Mouse (Mus musculus): Measurements from ENCODE around the gene Ccdc88c. TPM values are rescaled to one million over a fixed set of nuclear protein-coding genes. Genes with fewer than 3 reads are reported as not detected.

Gene Ccdc88c
- total RNA-seq, 2 experiments from 2014 or later, result 28.4 to 34.7 TPM

DNA sequence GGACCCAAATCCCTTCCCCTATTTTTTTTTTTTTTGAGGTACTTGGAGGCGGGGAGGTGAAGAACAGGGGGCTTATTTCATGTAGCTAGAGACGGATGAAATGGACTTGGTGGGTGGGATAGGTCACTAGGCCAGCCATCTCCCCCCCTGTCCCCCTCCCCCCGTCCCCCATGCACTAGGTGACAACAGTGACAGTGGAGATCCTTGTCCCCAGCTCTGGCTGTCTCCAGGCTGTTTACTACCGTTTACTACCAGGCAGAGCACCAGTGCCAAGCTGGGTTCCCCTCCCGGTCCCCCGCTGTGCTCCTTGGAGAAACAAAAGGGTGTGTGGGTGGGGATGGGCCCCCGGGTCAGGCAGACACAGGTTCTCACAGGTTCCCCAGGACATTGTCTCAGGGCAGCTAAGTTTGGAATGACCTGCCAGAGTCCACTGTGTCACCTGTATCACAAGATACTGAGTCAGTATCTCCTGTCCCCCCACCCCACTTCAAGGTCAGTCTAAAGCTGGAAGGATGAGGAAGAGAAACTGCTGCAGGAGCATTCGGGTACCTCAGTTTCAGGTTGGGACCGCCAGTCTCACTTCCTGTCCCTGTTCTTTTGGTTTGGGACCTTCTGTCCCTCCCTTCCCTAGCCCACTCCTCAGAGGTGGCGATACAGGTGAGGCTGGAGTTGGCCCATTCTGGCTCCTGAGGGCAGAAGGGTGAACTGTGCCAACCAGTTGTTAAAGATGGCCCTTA is 120.4 kb downstream of the Ccdc88c start:
- DNase-seq, result no peak
- no peak for TF ChIP-seq CTCF (IDR thresholded peaks at IDR 0.05)
- H3K4me3 ChIP-seq, result peak overlapping the region; percentile 69
- intact Hi-C loops (cut with DNase I), result no loop called here
- H3K27ac ChIP-seq, result no peak overlapping the region

DNA sequence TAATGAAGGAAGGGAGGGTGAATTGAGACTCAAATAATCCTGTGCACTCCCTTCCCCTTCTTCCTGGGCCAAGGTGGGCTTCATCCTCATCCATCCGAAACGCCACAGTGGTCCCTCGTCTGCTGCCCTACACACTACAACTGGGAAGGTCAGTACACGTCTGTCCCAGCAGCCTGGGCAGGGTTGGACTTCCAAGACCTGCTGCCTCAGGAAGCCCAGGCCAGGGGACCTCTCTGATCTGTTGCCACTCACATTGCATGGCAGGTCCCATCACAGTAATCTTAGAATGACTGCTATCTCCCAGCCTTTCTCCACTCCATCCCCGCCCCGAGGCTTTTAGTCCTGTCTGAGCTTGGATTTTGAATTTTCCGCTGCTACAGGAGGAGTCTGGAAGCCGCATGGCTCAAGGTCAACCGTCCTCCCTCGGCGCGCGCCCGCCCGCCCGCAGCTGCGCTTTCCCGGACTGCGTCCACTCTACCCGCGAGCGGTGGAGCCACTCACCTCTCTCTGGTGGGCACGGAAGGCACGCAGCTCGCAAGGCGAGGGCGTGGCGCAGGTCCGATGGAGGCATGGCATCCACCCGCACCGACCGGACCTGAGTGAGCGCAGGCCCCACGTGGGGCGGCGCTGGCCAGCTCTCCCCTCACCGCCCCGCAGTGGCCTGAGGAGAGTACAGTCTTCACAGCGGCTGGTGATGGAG is 121.1 kb downstream of the Ccdc88c start, which contains the start of gene Gpr68:
Gpr68 (minus strand) TSS at position 601 of the 700 bp plus-strand sequence.
- TF ChIP-seq CTCF (IDR thresholded peaks at IDR 0.05), result no peak
- intact Hi-C loops (cut with DNase I), result no loop called here
- Histone ChIP-seq H3K27ac (no peak within 1 kb of the TSS), H3K4me3 (peak within 1 kb of the TSS; percentile 69)
- peak; percentile 39 for DNase-seq

DNA sequence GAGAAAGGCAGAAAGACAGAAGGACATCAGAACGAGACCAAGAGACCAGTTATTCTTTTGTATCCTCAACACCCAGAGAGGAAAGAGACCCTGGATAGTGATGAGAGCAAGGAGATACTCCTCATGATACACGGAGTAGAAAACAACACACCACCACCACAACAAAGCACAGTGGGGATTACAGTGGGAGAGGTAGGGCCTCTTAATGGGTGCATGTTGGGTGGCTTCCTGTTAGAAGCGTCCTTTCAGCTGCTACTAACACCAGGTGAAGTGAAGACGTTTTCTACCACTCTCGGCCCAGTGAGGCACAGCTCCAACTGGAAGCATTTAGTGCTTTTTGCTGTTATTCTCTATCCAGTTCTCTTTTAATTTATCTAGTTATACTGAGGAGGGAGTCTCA is 122.0 kb downstream of the Ccdc88c start:
- no peak overlapping the region for H3K4me3 ChIP-seq
- intact Hi-C loops (cut with DNase I), result no loop called here
- TF ChIP-seq CTCF (IDR thresholded peaks at IDR 0.05), result no peak
- H3K27ac ChIP-seq, result no peak overlapping the region
- DNase-seq, result no peak

DNA sequence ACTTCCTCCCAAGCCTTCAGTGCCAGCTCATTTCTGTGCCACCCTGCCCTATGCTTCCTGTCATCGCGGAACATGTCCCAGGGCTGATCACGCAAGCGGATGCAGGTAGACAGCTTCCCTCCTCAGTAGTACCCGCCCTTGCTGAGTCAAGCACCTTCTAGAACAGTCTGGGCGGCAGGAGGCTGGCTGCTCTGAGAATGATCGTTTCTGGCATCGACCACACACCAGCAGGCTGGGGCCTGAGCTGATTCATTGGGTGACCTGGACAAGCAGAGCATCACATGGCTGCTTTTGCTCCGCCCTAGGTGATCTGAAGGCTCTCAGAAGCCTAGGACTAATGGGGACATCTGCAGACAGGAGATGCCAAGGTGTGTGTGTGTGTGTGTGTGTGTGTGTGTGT is 125.1 kb downstream of the Ccdc88c start:
- intact Hi-C loops (cut with DNase I), result no loop called here
- Histone ChIP-seq H3K27ac (no peak overlapping the region), H3K4me3 (no peak overlapping the region)
- DNase-seq, result no peak
- TF ChIP-seq CTCF (IDR thresholded peaks at IDR 0.05), result no peak

DNA sequence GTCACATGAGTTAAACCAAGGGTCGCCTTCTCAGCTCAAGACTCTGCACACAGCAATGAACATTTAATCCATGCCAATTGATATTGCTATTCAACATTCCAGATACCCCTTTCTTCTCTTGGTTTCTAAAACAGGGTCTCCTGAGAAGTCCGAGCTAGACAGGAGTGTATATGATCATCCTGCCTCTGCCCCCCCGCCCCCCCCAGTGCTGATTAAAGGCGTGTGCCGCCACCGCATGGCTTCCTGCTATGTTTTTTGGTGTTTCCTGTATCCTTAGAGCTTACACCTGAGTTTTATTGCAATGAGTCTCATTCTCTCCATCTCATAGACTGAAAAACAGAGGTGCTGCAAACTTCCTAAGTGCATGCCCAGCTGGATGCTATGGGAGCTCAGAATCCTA is 127.5 kb downstream of the Ccdc88c start:
- Histone ChIP-seq H3K4me3 (no peak overlapping the region), H3K27ac (no peak overlapping the region)
- no peak for TF ChIP-seq CTCF (IDR thresholded peaks at IDR 0.05)
- intact Hi-C loops (cut with DNase I), result no loop called here
- no peak for DNase-seq

DNA sequence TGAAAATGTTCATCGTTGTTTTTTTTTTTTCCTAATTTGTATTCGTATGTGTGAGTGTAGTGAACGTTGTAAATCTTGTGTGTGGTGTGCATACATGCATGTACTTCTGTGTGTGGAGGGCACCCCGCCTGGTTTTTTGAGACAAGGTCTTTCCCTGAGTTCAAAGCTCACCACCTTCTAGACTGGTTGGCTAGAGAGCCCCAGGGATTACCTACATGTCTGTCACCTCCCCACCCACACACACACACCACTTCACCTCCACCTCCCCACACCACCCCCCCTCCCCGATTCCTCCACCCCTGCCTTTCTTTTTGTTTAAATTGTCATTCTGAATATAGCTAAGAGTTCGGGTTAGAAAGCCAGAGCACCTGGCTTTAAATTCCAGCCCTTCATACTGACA is 128.0 kb downstream of the Ccdc88c start:
- intact Hi-C loops (cut with DNase I), result no loop called here
- Histone ChIP-seq H3K4me3 (no peak overlapping the region), H3K27ac (no peak overlapping the region)
- DNase-seq, result no peak
- TF ChIP-seq CTCF (IDR thresholded peaks at IDR 0.05), result no peak

DNA sequence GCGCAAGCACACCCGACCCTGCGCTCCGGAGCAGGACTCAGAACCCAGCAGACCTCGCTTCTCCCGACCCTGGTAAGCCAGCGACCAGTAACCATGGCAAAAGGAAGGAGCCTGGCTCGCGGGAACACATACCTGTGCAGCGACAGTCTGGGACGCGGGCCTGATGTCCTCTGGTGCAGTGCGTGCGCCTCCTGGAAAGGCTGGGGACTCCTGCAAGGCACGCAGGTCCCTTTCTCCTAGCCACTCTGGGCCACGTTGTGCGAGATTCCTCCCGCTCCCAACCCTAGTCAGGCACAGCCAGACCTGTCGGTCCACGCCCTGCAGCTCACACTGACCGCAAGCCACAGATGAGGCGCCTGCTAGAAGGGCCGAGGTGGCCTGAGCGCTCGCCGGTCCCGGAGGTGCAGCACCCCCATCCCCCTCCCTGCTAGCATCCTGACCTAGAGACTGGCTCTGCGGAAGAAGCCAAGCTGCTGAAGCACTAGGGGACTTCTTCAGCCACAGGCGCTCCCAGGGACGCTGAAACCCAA is 129.7 kb downstream of the Ccdc88c start:
- no peak for DNase-seq
- no peak for TF ChIP-seq CTCF (IDR thresholded peaks at IDR 0.05)
- Histone ChIP-seq H3K4me3 (peak overlapping the region; percentile 52), H3K27ac (no peak overlapping the region)
- intact Hi-C loops (cut with DNase I), result no loop called here

DNA sequence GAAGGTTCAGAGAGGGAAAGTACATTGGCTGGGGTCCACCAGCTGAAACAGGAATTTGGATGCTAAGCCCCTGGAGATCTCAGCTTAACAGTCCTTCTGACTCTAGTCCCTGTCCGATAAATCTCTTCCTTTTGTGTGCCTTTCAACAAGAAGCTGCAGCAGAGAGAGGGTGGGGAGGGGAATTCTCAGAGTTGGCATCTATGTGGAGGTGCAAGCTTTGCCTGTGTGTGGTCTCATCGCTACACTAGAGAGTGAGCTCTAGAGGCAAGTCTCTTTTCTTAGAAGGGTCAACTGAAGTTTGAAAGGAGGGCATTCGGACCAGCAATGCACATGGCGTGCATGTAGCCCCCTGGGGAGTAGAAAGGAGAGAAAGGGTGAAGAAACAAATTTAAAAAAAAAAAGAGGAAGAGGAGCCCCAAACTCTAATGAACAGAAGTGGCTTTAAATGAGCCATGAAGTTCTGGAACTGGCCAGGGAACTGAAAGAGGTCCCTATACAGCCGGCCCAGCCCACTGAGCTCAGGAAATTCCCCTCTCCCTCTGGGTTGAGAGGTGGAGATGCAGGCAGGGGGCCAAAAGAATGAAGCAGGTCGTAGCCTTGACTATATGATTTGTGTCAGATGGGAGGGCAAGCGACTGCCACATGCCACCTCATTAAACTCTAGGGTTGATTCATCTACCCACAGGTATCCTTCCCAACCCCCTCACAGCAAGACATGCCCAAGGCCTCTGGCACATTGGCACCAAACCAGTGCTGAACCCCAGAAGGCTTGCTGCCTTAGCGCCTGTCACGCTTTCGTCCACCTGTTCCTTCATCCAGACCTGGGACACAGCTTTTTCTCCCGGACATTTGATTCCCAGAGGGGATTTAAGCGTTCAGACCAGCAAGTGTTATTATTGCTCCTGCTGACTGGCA is 130.9 kb downstream of the Ccdc88c start:
- DNase-seq, result no peak
- H3K4me3 ChIP-seq, result no peak overlapping the region
- intact Hi-C loops (cut with DNase I), result no loop called here
- TF ChIP-seq CTCF (IDR thresholded peaks at IDR 0.05), result no peak
- H3K27ac ChIP-seq, result no peak overlapping the region

DNA sequence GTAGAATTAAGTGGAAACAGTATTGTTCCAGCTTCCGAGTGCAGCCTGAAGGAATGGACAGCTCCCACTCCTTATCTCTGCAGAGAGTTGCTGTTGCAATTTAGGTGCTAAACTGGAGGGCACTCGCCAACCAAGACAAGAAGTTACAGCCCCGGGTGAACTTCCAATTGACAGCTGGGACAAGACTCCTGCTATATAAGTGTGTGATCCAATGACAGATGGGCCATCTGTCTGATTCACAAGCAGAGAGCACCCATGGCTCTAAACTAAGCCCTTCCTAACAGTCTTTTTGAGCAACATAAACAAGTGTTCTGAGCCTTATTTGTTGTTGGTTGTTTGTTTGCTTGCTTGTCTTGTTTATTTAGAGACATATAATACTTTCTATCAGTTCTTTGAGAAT is 132.2 kb downstream of the Ccdc88c start:
- no peak for TF ChIP-seq CTCF (IDR thresholded peaks at IDR 0.05)
- intact Hi-C loops (cut with DNase I), result no loop called here
- no peak for DNase-seq
- Histone ChIP-seq H3K4me3 (no peak overlapping the region), H3K27ac (no peak overlapping the region)

DNA sequence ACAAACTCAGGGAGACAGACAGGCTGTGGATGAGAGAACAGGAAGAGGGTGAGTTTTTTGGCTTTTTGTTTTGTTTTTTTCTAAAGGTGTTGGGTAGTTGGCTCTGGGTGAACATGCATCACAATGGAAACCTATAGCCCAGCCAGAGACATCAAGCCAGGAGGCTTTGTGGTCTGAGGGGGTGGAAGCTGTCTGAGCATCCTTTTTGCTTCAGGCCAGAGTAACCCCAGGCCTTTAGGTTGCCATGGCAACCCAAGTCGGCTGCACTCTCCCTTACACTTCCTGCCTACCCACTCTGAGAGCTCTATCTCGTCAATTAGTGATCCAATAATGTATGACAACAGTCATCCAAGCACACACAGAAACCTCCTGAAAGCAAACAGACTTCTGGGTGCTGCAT is 133.4 kb downstream of the Ccdc88c start:
- H3K27ac ChIP-seq, result no peak overlapping the region
- H3K4me3 ChIP-seq, result no peak overlapping the region
- DNase-seq, result no peak
- intact Hi-C loops (cut with DNase I), result no loop called here
- TF ChIP-seq CTCF (IDR thresholded peaks at IDR 0.05), result no peak

DNA sequence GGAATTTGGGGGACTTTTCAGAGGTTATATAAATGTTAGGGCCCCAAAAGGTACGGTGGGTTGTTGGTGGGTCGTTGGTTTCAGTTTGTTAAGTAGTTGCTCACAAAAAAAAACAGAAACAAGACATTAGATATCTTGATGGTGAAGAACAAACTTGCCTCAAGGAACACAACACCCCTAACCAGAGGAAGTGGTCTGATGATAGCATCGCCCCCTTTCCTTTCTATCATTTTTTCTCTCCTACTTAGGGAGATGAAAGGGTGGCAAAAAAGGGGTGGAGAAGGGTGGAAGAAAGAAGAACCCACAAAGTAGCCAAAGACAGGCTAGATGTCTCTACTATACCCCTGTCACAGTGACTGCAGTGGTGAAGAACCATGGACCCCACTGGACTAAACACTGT is 138.3 kb downstream of the Ccdc88c start:
- intact Hi-C loops (cut with DNase I), result no loop called here
- H3K27ac ChIP-seq, result no peak overlapping the region
- no peak for DNase-seq
- TF ChIP-seq CTCF (IDR thresholded peaks at IDR 0.05), result no peak
- H3K4me3 ChIP-seq, result no peak overlapping the region

DNA sequence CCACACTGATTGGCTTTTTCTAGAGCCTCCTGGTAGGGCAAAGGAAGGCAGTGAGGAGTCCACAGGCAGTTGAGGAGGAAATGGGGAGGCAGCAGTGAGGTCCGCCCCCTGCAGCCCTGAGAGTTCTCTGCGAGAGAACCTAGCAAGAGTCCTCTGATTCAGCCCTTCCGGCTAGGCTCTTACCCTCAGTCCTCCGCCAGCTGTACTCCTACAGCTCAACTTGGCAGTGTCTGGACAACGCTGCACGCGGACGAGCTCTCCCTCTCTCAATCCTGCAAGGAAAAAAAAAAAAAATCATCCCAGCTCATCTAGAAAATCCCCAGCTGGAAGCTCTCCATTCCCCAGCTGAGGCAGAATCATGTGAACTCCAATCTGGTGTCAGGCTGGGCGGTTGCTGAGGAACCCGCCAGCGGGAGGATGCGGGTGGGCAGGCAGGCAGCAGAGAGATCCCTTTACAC is 141.0 kb downstream of the Ccdc88c start:
- no peak for TF ChIP-seq CTCF (IDR thresholded peaks at IDR 0.05)
- Histone ChIP-seq H3K4me3 (no peak overlapping the region), H3K27ac (no peak overlapping the region)
- intact Hi-C loops (cut with DNase I), result no loop called here
- DNase-seq, result peak; percentile 26
